Mouse (Mus musculus): ENCODE measurements at regions not wholly inside any gene's neighbourhood (a gene's known extent, or its start where the extent isn't known, plus 50 kb on each side); places are given as distances from the start of the nearest gene placed in this dataset.

GRCm38 (mm10) chr11:113125832-113126231 is 343.8 kb downstream of the Sox9 start:
- TF ChIP-seq CTCF (IDR thresholded peaks at IDR 0.05; ENCODE audit: extremely low read depth, insufficient read depth, low read length) (no peak), POLR2A (IDR thresholded peaks at IDR 0.05; ENCODE audit: extremely low read depth, insufficient read depth, low read length) (no peak)
- Histone ChIP-seq H3K4me1 (ENCODE audit: control insufficient read depth, insufficient read depth, low read length) (peaks cover 2% of the 10 kb centered on the region; the same call in 1 of the 2 replicates), H3K4me3 (ENCODE audit: insufficient read depth, low read length) (no peak overlapping the region), H3K27ac (ENCODE audit: insufficient read depth, low read length) (no peak overlapping the region)

- TF ChIP-seq CTCF (IDR thresholded peaks at IDR 0.05; ENCODE audit: extremely low read depth, insufficient read depth, low read length) (no peak), POLR2A (IDR thresholded peaks at IDR 0.05; ENCODE audit: extremely low read depth, insufficient read depth, low read length) (no peak)
- peaks cover 10% of the 10 kb centered on the region for H3K4me1 ChIP-seq (ENCODE audit: control insufficient read depth, insufficient read depth, low read length)
- no peak overlapping the region for H3K4me3 ChIP-seq (ENCODE audit: insufficient read depth, low read length)
- no peak overlapping the region for H3K27ac ChIP-seq (ENCODE audit: insufficient read depth, low read length)
Measured at GRCm38 (mm10) chr11:113129192-113129591, 347.2 kb downstream of the Sox9 start.

GRCm38 (mm10) chr11:113129975-113130374 is 348.0 kb downstream of the Sox9 start:
- TF ChIP-seq POLR2A (IDR thresholded peaks at IDR 0.05; ENCODE audit: extremely low read depth, insufficient read depth, low read length) (no peak), CTCF (IDR thresholded peaks at IDR 0.05; ENCODE audit: extremely low read depth, insufficient read depth, low read length) (no peak)
- Histone ChIP-seq H3K27ac (ENCODE audit: insufficient read depth, low read length) (no peak overlapping the region), H3K4me1 (ENCODE audit: control insufficient read depth, insufficient read depth, low read length) (peaks cover 14% of the 10 kb centered on the region), H3K4me3 (ENCODE audit: insufficient read depth, low read length) (no peak overlapping the region)

- no peak for TF ChIP-seq CTCF (IDR thresholded peaks at IDR 0.05; ENCODE audit: extremely low read depth, insufficient read depth, low read length)
- TF ChIP-seq POLR2A (IDR thresholded peaks at IDR 0.05; ENCODE audit: extremely low read depth, insufficient read depth, low read length): no peak
- H3K4me1 ChIP-seq (ENCODE audit: control insufficient read depth, insufficient read depth, low read length): peaks cover 15% of the 10 kb centered on the region
- H3K27ac ChIP-seq (ENCODE audit: insufficient read depth, low read length): peak overlapping the region; percentile 14; the same call in 1 of the 2 replicates
- no peak overlapping the region for H3K4me3 ChIP-seq (ENCODE audit: insufficient read depth, low read length)
Measured at GRCm38 (mm10) chr11:113132078-113133064, 350.3 kb downstream of the Sox9 start.

- Histone ChIP-seq H3K4me3 (ENCODE audit: insufficient read depth, low read length) (no peak overlapping the region), H3K4me1 (ENCODE audit: control insufficient read depth, insufficient read depth, low read length) (peaks cover 15% of the 10 kb centered on the region), H3K27ac (ENCODE audit: insufficient read depth, low read length) (no peak overlapping the region)
- TF ChIP-seq CTCF (IDR thresholded peaks at IDR 0.05; ENCODE audit: extremely low read depth, insufficient read depth, low read length): no peak
- TF ChIP-seq POLR2A (IDR thresholded peaks at IDR 0.05; ENCODE audit: extremely low read depth, insufficient read depth, low read length): no peak
Measured at GRCm38 (mm10) chr11:113133407-113133806, 351.4 kb downstream of the Sox9 start.

- Histone ChIP-seq H3K4me1 (ENCODE audit: control insufficient read depth, insufficient read depth, low read length) (peaks cover 15% of the 10 kb centered on the region), H3K4me3 (ENCODE audit: insufficient read depth, low read length) (no peak overlapping the region), H3K27ac (ENCODE audit: insufficient read depth, low read length) (no peak overlapping the region)
- TF ChIP-seq CTCF (IDR thresholded peaks at IDR 0.05; ENCODE audit: extremely low read depth, insufficient read depth, low read length) (no peak), POLR2A (IDR thresholded peaks at IDR 0.05; ENCODE audit: extremely low read depth, insufficient read depth, low read length) (no peak)
Measured at GRCm38 (mm10) chr11:113135261-113135660, 353.2 kb downstream of the Sox9 start.

- no peak overlapping the region for H3K27ac ChIP-seq (ENCODE audit: insufficient read depth, low read length)
- no peak overlapping the region for H3K4me3 ChIP-seq (ENCODE audit: insufficient read depth, low read length)
- peaks cover 15% of the 10 kb centered on the region for H3K4me1 ChIP-seq (ENCODE audit: control insufficient read depth, insufficient read depth, low read length)
- no peak for TF ChIP-seq CTCF (IDR thresholded peaks at IDR 0.05; ENCODE audit: extremely low read depth, insufficient read depth, low read length)
- no peak for TF ChIP-seq POLR2A (IDR thresholded peaks at IDR 0.05; ENCODE audit: extremely low read depth, insufficient read depth, low read length)
Measured at GRCm38 (mm10) chr11:113138462-113138861, 356.4 kb downstream of the Sox9 start.

GRCm38 (mm10) chr11:113140595-113140994 is 358.6 kb downstream of the Sox9 start:
- Histone ChIP-seq H3K27ac (ENCODE audit: insufficient read depth, low read length) (no peak overlapping the region), H3K4me3 (ENCODE audit: insufficient read depth, low read length) (no peak overlapping the region), H3K4me1 (ENCODE audit: control insufficient read depth, insufficient read depth, low read length) (peaks cover 3% of the 10 kb centered on the region; the same call in 1 of the 2 replicates)
- no peak for TF ChIP-seq POLR2A (IDR thresholded peaks at IDR 0.05; ENCODE audit: extremely low read depth, insufficient read depth, low read length)
- no peak for TF ChIP-seq CTCF (IDR thresholded peaks at IDR 0.05; ENCODE audit: extremely low read depth, insufficient read depth, low read length)

GRCm38 (mm10) chr11:113142816-113143215 is 360.8 kb downstream of the Sox9 start:
- peaks cover 5% of the 10 kb centered on the region for H3K4me1 ChIP-seq (ENCODE audit: control insufficient read depth, insufficient read depth, low read length)

More at GRCm38 (mm10) chr11:113142816-113143215, 360.8 kb downstream of the Sox9 start:
- TF ChIP-seq CTCF (IDR thresholded peaks at IDR 0.05; ENCODE audit: extremely low read depth, insufficient read depth, low read length): no peak
- TF ChIP-seq POLR2A (IDR thresholded peaks at IDR 0.05; ENCODE audit: extremely low read depth, insufficient read depth, low read length): no peak
- Histone ChIP-seq H3K4me3 (ENCODE audit: insufficient read depth, low read length) (no peak overlapping the region), H3K27ac (ENCODE audit: insufficient read depth, low read length) (no peak overlapping the region)

All from cortical plate, adult 2 months (tissue).